Mouse (Mus musculus) heart, embryonic 12.5 days (tissue): ENCODE measurements at regions not wholly inside any gene's neighbourhood (a gene's known extent, or its start where the extent isn't known, plus 50 kb on each side); places are given as distances from the start of the nearest gene placed in this dataset.
"Not testable (repeated sequence)": the region's sequence is repeated elsewhere in the genome, so short reads cannot be mapped to it uniquely, and the experiment has no call there.

ENCODE experiments used
- ATAC-seq: fragments of 200-750 bp; cut with Nextera tagmentation; 2 replicates; pipeline ENCODE4 v1.8.0; 2017; ENCODE audit warnings: moderate TSS enrichment, moderate library complexity; ENCODE audit not compliant: insufficient number of reproducible peaks, low FRiP score
- H3K27ac ChIP-seq: fragments of 300-500 bp; sonication (generic); 2 replicates; pipeline ENCODE4 v1.5.1; 2016; ENCODE audit warnings: mild to moderate bottlenecking, moderate library complexity; ENCODE audit not compliant: poor library complexity, severe bottlenecking
- H3K27me3 ChIP-seq: fragments of 300-500 bp; sonication (generic); replicated peaks from 2 replicates; pipeline ENCODE4 v1.6.1; 2016; ENCODE audit warnings: mild to moderate bottlenecking, moderate library complexity
- H3K36me3 ChIP-seq: fragments of 300-500 bp; sonication (generic); 2 replicates; pipeline ENCODE4 v1.6.1; 2016; ENCODE audit warnings: mild to moderate bottlenecking, moderate library complexity
- H3K4me1 ChIP-seq: fragments of 300-500 bp; sonication (generic); replicated peaks from 2 replicates; pipeline ENCODE4 v1.6.1; 2016; ENCODE audit warnings: mild to moderate bottlenecking
- H3K4me2 ChIP-seq: fragments of 300-500 bp; sonication (generic); 2 replicates; pipeline ENCODE4 v1.6.1; 2016; ENCODE audit warnings: mild to moderate bottlenecking, moderate library complexity
- H3K4me3 ChIP-seq: fragments of 300-500 bp; sonication (generic); 2 replicates; pipeline ENCODE4 v1.5.1; 2016; ENCODE audit warnings: mild to moderate bottlenecking
- H3K9ac ChIP-seq: fragments of 300-500 bp; sonication (generic); 2 replicates; pipeline ENCODE4 v1.6.1; 2016; ENCODE audit warnings: mild to moderate bottlenecking, moderate library complexity
- H3K9me3 ChIP-seq: fragments of 300-500 bp; sonication (generic); replicated peaks from 2 replicates; pipeline ENCODE4 v1.6.1; 2016; ENCODE audit warnings: mild to moderate bottlenecking, moderate library complexity
- WGBS: fragments of 180-500 bp; shearing (Covaris S2); methylation state at CpG from one replicate; pipeline ENCODE4 v1.1.7; 2016; 5-methylcytosine and 5-hydroxymethylcytosine counted together

DNA sequence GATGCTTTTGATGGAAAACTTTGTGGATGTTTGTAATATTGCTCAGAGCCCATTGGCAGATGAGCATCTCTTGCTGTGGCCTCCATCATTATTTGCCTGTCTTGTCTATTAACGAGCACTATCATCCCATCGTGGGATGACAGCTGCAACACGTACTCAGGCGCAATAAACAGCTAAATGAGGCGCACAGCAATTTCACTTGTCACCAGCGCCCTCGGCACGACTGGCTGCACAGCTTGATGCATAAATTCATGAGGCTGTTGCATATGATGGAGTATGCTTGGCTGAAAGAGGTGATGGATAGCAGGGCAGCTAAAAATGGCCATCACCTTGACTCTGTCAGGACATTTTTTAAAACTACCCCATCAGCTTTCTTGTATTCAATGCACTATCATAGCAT lies 853.1 kb upstream of the Pou3f2 start:
- H3K9ac ChIP-seq: no peak overlapping the region
- 71% methylated on average over 8 of the region's 8 CpGs for WGBS
- no peak for ATAC-seq
- H3K9me3 ChIP-seq: no peaks in the 10 kb centered on the region
- H3K4me3 ChIP-seq: no peak overlapping the region
- H3K4me2 ChIP-seq: no peak overlapping the region
- no peaks in the 10 kb centered on the region for H3K36me3 ChIP-seq
- H3K27ac ChIP-seq: no peak overlapping the region
- H3K4me1 ChIP-seq: no peaks in the 10 kb centered on the region
- no peaks in the 10 kb centered on the region for H3K27me3 ChIP-seq

DNA sequence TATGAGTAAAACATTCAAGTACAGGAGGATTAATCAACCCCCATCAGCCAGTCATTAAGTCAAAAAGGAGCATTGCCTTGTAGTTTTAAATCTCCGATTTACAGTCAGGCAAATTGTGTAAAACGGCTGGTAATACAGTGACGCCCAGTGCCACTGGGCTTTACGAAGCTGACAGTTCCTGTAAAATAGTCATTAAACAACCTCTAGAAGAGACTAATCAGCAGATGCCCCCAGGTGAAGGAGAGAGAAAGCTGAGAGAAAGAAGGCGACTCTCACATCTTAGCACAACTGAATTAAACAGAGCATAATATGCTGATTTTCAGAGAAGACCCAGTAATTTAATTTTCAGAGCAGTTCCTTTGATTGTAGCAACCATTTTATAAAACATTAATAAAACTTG lies 850.3 kb upstream of the Pou3f2 start:
- Histone ChIP-seq H3K36me3 (no peaks in the 10 kb centered on the region), H3K27me3 (no peaks in the 10 kb centered on the region), H3K4me3 (no peak overlapping the region), H3K4me2 (no peak overlapping the region), H3K9ac (no peak overlapping the region), H3K4me1 (no peaks in the 10 kb centered on the region), H3K27ac (no peak overlapping the region), H3K9me3 (no peaks in the 10 kb centered on the region)
- ATAC-seq: no peak
- WGBS: 75% methylated on average over 5 of the region's 5 CpGs

GRCm38 (mm10) chr4:23300617-23301016 lies 812.5 kb upstream of the Pou3f2 start:
- no peaks in the 10 kb centered on the region for H3K4me1 ChIP-seq
- no peak for ATAC-seq
- no peaks in the 10 kb centered on the region for H3K9me3 ChIP-seq
- 21% methylated on average over 2 of the region's 2 CpGs for WGBS
- H3K4me3 ChIP-seq: no peak overlapping the region
- H3K36me3 ChIP-seq: no peaks in the 10 kb centered on the region
- H3K27ac ChIP-seq: no peak overlapping the region
- H3K9ac ChIP-seq: no peak overlapping the region
- H3K27me3 ChIP-seq: no peaks in the 10 kb centered on the region
- no peak overlapping the region for H3K4me2 ChIP-seq

DNA sequence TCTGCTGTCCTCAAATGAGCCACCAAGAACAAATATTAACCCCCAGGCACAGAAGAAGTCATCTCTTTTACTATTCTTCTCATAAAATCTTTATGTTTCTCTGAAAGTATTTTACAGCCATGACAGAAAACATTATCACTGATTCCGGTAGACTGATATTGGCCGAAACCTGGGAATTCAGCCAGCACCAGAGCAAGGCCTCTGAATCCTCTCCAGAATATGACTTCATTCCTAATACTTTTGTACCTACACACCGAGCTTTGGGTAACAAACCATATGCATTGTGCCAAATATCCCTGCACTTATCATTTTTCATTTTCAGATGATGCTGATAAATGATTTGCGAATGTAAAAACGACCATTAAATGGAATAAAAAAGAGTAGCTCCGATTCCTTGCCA lies 791.9 kb upstream of the Pou3f2 start:
- Histone ChIP-seq H3K9me3 (no peaks in the 10 kb centered on the region), H3K9ac (no peak overlapping the region), H3K4me2 (no peak overlapping the region), H3K4me3 (no peak overlapping the region), H3K4me1 (no peaks in the 10 kb centered on the region), H3K27me3 (no peaks in the 10 kb centered on the region), H3K27ac (no peak overlapping the region), H3K36me3 (no peaks in the 10 kb centered on the region)
- ATAC-seq: no peak
- 64% methylated on average over 6 of the region's 6 CpGs for WGBS

- no peak overlapping the region for H3K4me2 ChIP-seq
- no peak overlapping the region for H3K9ac ChIP-seq
- no peaks in the 10 kb centered on the region for H3K27me3 ChIP-seq
- no peak for ATAC-seq
- H3K36me3 ChIP-seq: no peaks in the 10 kb centered on the region
- H3K4me3 ChIP-seq: no peak overlapping the region
- H3K27ac ChIP-seq: no peak overlapping the region
- 66% methylated on average over 5 of the region's 5 CpGs for WGBS
- no peaks in the 10 kb centered on the region for H3K4me1 ChIP-seq
- no peaks in the 10 kb centered on the region for H3K9me3 ChIP-seq
Measured at GRCm38 (mm10) chr4:23275203-23275602, 787.0 kb upstream of the Pou3f2 start.

GRCm38 (mm10) chr4:23271947-23272346 lies 783.8 kb upstream of the Pou3f2 start:
- Histone ChIP-seq H3K27ac (no peak overlapping the region), H3K4me1 (no peaks in the 10 kb centered on the region), H3K27me3 (no peaks in the 10 kb centered on the region), H3K4me3 (no peak overlapping the region), H3K9me3 (no peaks in the 10 kb centered on the region), H3K36me3 (no peaks in the 10 kb centered on the region), H3K9ac (no peak overlapping the region), H3K4me2 (no peak overlapping the region)
- ATAC-seq: no peak

DNA sequence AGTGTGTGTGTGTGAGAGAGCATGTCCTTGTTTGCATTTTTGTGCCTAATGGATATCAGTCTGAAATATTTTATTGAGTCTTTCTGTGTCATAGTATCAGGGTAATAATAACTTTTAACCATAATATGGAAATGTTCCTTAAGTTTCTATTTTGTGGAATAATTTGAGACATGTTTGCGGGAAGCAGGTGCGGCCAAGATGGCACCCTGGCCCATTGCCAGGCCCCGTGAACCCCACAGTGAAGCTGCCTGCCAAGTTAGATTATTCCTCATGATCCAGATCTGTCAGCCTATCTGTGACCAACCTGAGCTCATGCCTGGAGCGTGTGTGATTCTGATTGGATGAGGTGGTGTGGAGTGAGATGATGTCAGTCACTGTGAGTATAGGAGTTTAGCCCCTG lies 772.2 kb upstream of the Pou3f2 start:
- WGBS: 81% methylated on average over 4 of the region's 4 CpGs
- Histone ChIP-seq H3K9ac (no peak overlapping the region), H3K27me3 (no peaks in the 10 kb centered on the region), H3K9me3 (peaks cover 18% of the 10 kb centered on the region; the same call in 1 of the 2 replicates), H3K36me3 (no peaks in the 10 kb centered on the region), H3K4me2 (no peak overlapping the region), H3K27ac (no peak overlapping the region), H3K4me1 (no peaks in the 10 kb centered on the region), H3K4me3 (no peak overlapping the region)
- no peak for ATAC-seq

GRCm38 (mm10) chr4:23234960-23235359 lies 746.8 kb upstream of the Pou3f2 start:
- H3K9ac ChIP-seq: no peak overlapping the region
- ATAC-seq: no peak

GRCm38 (mm10) chr4:23194756-23195155 lies 706.6 kb upstream of the Pou3f2 start:
- H3K4me2 ChIP-seq, H3K4me3 ChIP-seq, ATAC-seq, H3K4me1 ChIP-seq, H3K27me3 ChIP-seq, H3K27ac ChIP-seq, H3K36me3 ChIP-seq, H3K9ac ChIP-seq, H3K9me3 ChIP-seq: not testable (repeated sequence)
- WGBS: 85% methylated on average over 1 of the region's 1 CpGs

More at GRCm38 (mm10) chr4:23234960-23235359, 746.8 kb upstream of the Pou3f2 start:
- no peaks in the 10 kb centered on the region for H3K9me3 ChIP-seq
- no peaks in the 10 kb centered on the region for H3K36me3 ChIP-seq
- 47% methylated on average over 1 of the region's 1 CpGs for WGBS
- no peaks in the 10 kb centered on the region for H3K27me3 ChIP-seq
- H3K4me1 ChIP-seq: no peaks in the 10 kb centered on the region
- H3K4me2 ChIP-seq: no peak overlapping the region
- H3K4me3 ChIP-seq: no peak overlapping the region
- no peak overlapping the region for H3K27ac ChIP-seq

- no peak for ATAC-seq
- no peaks in the 10 kb centered on the region for H3K27me3 ChIP-seq
- no peaks in the 10 kb centered on the region for H3K9me3 ChIP-seq
- no peaks in the 10 kb centered on the region for H3K36me3 ChIP-seq
- H3K4me2 ChIP-seq: no peak overlapping the region
- H3K4me1 ChIP-seq: no peaks in the 10 kb centered on the region
- no peak overlapping the region for H3K27ac ChIP-seq
- 70% methylated on average over 6 of the region's 6 CpGs for WGBS
- H3K4me3 ChIP-seq: no peak overlapping the region
- no peak overlapping the region for H3K9ac ChIP-seq
Measured at GRCm38 (mm10) chr4:23193384-23194135, 705.4 kb upstream of the Pou3f2 start.

GRCm38 (mm10) chr4:23173811-23174210 lies 685.6 kb upstream of the Pou3f2 start:
- no peak for ATAC-seq

GRCm38 (mm10) chr4:23173330-23173729 lies 685.2 kb upstream of the Pou3f2 start:
- no peak overlapping the region for H3K4me3 ChIP-seq
- no peaks in the 10 kb centered on the region for H3K4me1 ChIP-seq
- H3K27me3 ChIP-seq: no peaks in the 10 kb centered on the region
- no peak for ATAC-seq
- H3K9me3 ChIP-seq: no peaks in the 10 kb centered on the region
- H3K36me3 ChIP-seq: no peaks in the 10 kb centered on the region
- no peak overlapping the region for H3K9ac ChIP-seq
- H3K27ac ChIP-seq: no peak overlapping the region
- WGBS: 73% methylated on average over 4 of the region's 4 CpGs
- no peak overlapping the region for H3K4me2 ChIP-seq

More at GRCm38 (mm10) chr4:23173811-23174210, 685.6 kb upstream of the Pou3f2 start:
- H3K9ac ChIP-seq: no peak overlapping the region
- no peaks in the 10 kb centered on the region for H3K27me3 ChIP-seq
- no peak overlapping the region for H3K4me2 ChIP-seq
- H3K27ac ChIP-seq: no peak overlapping the region
- H3K4me1 ChIP-seq: no peaks in the 10 kb centered on the region
- no peaks in the 10 kb centered on the region for H3K36me3 ChIP-seq
- WGBS: 85% methylated on average over 1 of the region's 1 CpGs
- H3K9me3 ChIP-seq: no peaks in the 10 kb centered on the region
- no peak overlapping the region for H3K4me3 ChIP-seq
